Mouse (Mus musculus) stomach, embryonic 16.5 days (tissue): ENCODE measurements around the gene Set. TPM values are rescaled to one million over a fixed set of nuclear protein-coding genes. Genes with fewer than 3 reads are reported as not detected.

Experiments
- ATAC-seq: fragments of 200-750 bp; cut with Nextera tagmentation; 2 replicates; pipeline ENCODE4 v1.8.0; 2017; ENCODE audit warnings: moderate number of reproducible peaks, moderate TSS enrichment; ENCODE audit not compliant: insufficient read depth, low FRiP score
- H3K27ac ChIP-seq: fragments of 300-500 bp; sonication (generic); 2 replicates; pipeline ENCODE4 v1.5.1; 2014; ENCODE audit warnings: low read length
- H3K27me3 ChIP-seq: fragments of 300-500 bp; sonication (generic); 2 replicates; pipeline ENCODE4 v1.6.1; 2014; ENCODE audit warnings: low read length, control low read depth, mixed read lengths; ENCODE audit not compliant: control insufficient read depth, insufficient read depth
- H3K36me3 ChIP-seq: fragments of 300-500 bp; sonication (generic); 2 replicates; pipeline ENCODE4 v1.6.1; 2014; ENCODE audit warnings: low read length; ENCODE audit not compliant: control insufficient read depth, insufficient read depth
- H3K4me1 ChIP-seq: fragments of 300-500 bp; sonication (generic); 2 replicates; pipeline ENCODE4 v1.6.1; 2014; ENCODE audit warnings: low read length, control low read depth, mixed read lengths; ENCODE audit not compliant: control insufficient read depth, insufficient read depth
- H3K4me2 ChIP-seq: fragments of 300-500 bp; sonication (generic); 2 replicates; pipeline ENCODE4 v1.6.1; 2014; ENCODE audit warnings: low read depth, low read length, mixed read lengths
- H3K4me3 ChIP-seq: fragments of 300-500 bp; sonication (generic); replicated peaks from 2 replicates; pipeline ENCODE4 v1.5.1; 2014; ENCODE audit warnings: mild to moderate bottlenecking, low read length
- H3K9ac ChIP-seq: fragments of 300-500 bp; sonication (generic); 2 replicates; pipeline ENCODE4 v1.6.1; 2014; ENCODE audit warnings: low read length
- H3K9me3 ChIP-seq: fragments of 300-500 bp; sonication (generic); replicated peaks from 2 replicates; pipeline ENCODE4 v1.6.1; 2016; ENCODE audit warnings: low read length, control low read depth; ENCODE audit not compliant: control insufficient read depth
- WGBS: fragments of 180-500 bp; shearing (Covaris S2); extraction: QIAGEN DNeasy Blood & Tissue Kit; methylation state at CpG from one replicate; pipeline ENCODE4 v1.1.7; 2014; 5-methylcytosine and 5-hydroxymethylcytosine counted together
- polyA plus RNA-seq: library from polyadenylated mRNA; unstranded; fragments of >200 nt; fragmentation: Nextera tagmentation; extraction: Ambion mirVana; gene quantifications from 2 replicates; pipeline ENCODE4 v1.2.1, GENCODE M21; 2015

The Set gene
- polyA plus RNA-seq, 1 experiment from 2014 or later: 336 TPM

DNA sequence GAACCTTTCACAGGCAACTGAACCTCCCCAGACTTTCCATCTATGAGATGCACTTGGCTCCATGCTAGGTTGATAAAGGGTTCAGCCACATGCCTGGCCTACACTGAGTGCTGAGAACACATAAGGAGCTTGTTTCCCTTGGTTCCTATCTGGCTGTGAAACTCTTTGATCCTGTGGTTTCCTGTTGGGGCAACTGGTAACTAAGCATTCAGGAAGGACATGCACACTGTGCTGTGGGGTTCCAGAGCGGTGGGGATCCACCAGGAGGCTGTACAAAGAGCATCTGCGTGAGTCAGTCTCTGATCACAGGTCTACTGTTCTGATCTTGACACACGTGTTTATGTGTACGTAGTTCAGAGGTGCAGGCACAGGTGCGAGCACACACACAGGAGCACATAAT lies 55.4 kb downstream of the Set start:
- 89% methylated on average over 5 of the region's 5 CpGs for WGBS
- ATAC-seq: no peak

GRCm38 (mm10) chr2:30119641-30120051 lies 62.5 kb downstream of the Set start:
- Histone ChIP-seq H3K9ac (no peak overlapping the region), H3K27ac (no peak overlapping the region), H3K4me3 (no peak overlapping the region), H3K9me3 (no peaks in the 10 kb centered on the region), H3K36me3 (no peaks in the 10 kb centered on the region), H3K27me3 (no peaks in the 10 kb centered on the region), H3K4me2 (no peak overlapping the region), H3K4me1 (peaks cover 6% of the 10 kb centered on the region)
- WGBS: 46% methylated on average over 6 of the region's 6 CpGs
- no peak for ATAC-seq

More for the DNA sequence above, 55.4 kb downstream of the Set start:
- H3K4me3 ChIP-seq: no peak overlapping the region
- no peaks in the 10 kb centered on the region for H3K9me3 ChIP-seq
- H3K4me2 ChIP-seq: no peak overlapping the region
- no peaks in the 10 kb centered on the region for H3K27me3 ChIP-seq
- no peak overlapping the region for H3K9ac ChIP-seq
- H3K36me3 ChIP-seq: no peaks in the 10 kb centered on the region; the same call in 1 of the 2 replicates
- no peak overlapping the region for H3K27ac ChIP-seq
- H3K4me1 ChIP-seq: no peaks in the 10 kb centered on the region

- WGBS: 78% methylated on average over 4 of the region's 4 CpGs
- ATAC-seq: no peak
- Histone ChIP-seq H3K4me3 (no peak overlapping the region), H3K9me3 (no peaks in the 10 kb centered on the region), H3K9ac (no peak overlapping the region), H3K4me1 (peaks cover 12% of the 10 kb centered on the region), H3K27me3 (no peaks in the 10 kb centered on the region), H3K4me2 (no peak overlapping the region), H3K27ac (no peak overlapping the region), H3K36me3 (no peaks in the 10 kb centered on the region)
Measured at GRCm38 (mm10) chr2:30120269-30120668, 63.1 kb downstream of the Set start.

Other genes starting within 250 kb of the Set start
- 19.5 and 22.0 TPM in 2 replicates for gene Urm1, start 237.3 kb upstream of the Set start, polyA plus RNA-seq
- gene Cercam, start 188.2 kb upstream of the Set start, polyA plus RNA-seq: 38.3 and 38.9 TPM in 2 replicates
- 50.9 and 56.1 TPM in 2 replicates for gene Odf2, start 168.2 kb upstream of the Set start, polyA plus RNA-seq
- 50.0 and 54.3 TPM in 2 replicates for gene Gle1, start 122.0 kb upstream of the Set start, polyA plus RNA-seq
- gene Sptan1, start 91.8 kb upstream of the Set start, polyA plus RNA-seq: 84.2 and 96.3 TPM in 2 replicates
- 23.2 and 26.1 TPM in 2 replicates for gene Wdr34, start 8.5 kb upstream of the Set start, polyA plus RNA-seq
- gene Pkn3, start 20.3 kb downstream of the Set start, polyA plus RNA-seq: 8.9 and 9.6 TPM in 2 replicates
- 37.4 and 41.4 TPM in 2 replicates for gene Zdhhc12, start 36.3 kb downstream of the Set start, polyA plus RNA-seq
- 5.1 and 5.4 TPM in 2 replicates for gene Zer1, start 67.2 kb downstream of the Set start, polyA plus RNA-seq
- gene Tbc1d13, start 76.4 kb downstream of the Set start, polyA plus RNA-seq: 5.2 and 5.4 TPM in 2 replicates
- 17.5 and 19.0 TPM in 2 replicates for gene Endog, start 114.1 kb downstream of the Set start, polyA plus RNA-seq
- 62.7 and 65.6 TPM in 2 replicates for gene Spout1, start 121.1 kb downstream of the Set start, polyA plus RNA-seq
- 25.8 and 39.2 TPM in 2 replicates for gene Kyat1, start 148.5 kb downstream of the Set start, polyA plus RNA-seq
- 34.0 and 40.1 TPM in 2 replicates for gene Lrrc8a, start 180.3 kb downstream of the Set start, polyA plus RNA-seq
- 0.24 and 0.30 TPM in 2 replicates for gene Gm28035, start 183.2 kb downstream of the Set start, polyA plus RNA-seq
- gene Phyhd1, start 208.8 kb downstream of the Set start, polyA plus RNA-seq: 13.3 and 13.5 TPM in 2 replicates
- gene Gm28038, start 223.7 kb downstream of the Set start, polyA plus RNA-seq: not detected in 2 replicates
- 32.4 and 34.0 TPM in 2 replicates for gene Dolk, start 229.0 kb downstream of the Set start, polyA plus RNA-seq
- gene Nup188, start 229.0 kb downstream of the Set start, polyA plus RNA-seq: 26.0 and 30.5 TPM in 2 replicates